Mouse (Mus musculus): Measurements from ENCODE around the gene Flt3l. TPM values are rescaled to one million over a fixed set of nuclear protein-coding genes. Genes with fewer than 3 reads are reported as not detected.
A peak's percentile ranks its signal among the peaks of the same experiment; 100 is the strongest.

The Flt3l gene
- polyA plus RNA-seq (2015; fragmentation: Nextera tagmentation; extraction: Ambion mirVana), result 7.2 and 9.3 TPM in 2 replicates

DNA sequence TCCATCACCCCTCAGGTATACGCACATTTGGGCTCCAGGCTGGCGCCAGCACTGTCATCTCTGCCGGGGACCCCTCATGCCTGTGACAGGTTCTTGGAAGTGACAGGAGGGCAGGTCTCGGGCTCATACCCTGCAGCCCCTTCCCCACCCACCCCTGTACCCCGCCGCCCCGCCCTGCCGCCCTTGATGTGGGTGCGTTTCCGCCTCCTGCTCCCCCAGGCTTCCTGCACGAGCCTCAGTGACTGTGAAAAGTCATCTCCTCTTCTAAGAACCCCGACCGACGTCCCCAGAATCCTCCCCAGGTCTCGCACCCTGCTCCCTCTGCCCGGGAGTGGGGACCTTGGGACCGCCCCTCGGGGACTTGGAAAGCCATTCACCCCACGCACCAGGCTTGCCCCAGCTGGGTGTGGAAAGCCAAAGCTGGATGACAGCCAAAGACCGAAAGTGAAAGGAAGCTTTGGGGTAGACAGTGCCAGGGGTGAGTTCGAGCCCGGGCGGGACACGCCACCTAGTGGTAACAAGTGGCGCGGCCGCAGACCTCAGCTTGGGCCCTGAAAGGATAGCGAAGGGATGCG is at the start of gene Flt3l, which contains the start of gene Gm45713:
Gene Flt3l (minus strand): TSS at position 440 of the 575 bp plus-strand sequence.
Gene Gm45713 (minus strand): TSS at position 239 of the 575 bp plus-strand sequence.

GRCm38 (mm10) chr7:45180896-45181477 is 44.8 kb upstream of the Flt3l start, which contains the start of gene Pth2:
Pth2 (plus strand) TSS chr7:45180995.

DNA sequence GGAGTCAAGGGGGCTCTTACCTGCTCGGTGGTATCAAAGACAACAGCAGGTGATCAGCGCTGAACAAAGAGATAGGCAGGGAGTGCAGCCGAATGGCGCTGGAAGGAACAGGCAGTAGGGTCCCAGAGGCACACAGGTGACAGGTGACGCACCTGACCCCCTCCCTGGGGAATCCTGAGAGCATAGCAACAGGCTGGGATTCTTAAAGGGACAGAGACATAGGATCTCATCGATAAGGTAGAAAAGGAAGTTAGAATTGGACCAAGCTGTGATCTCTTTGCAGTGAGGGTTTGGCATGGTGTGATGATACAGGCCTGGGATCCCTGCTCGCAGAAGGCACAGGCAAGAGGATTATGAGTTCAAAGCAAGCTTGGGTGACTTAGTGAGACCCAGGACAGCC is 43.2 kb upstream of the Flt3l start, which contains the start of gene Gfy:
Gene Gfy (minus strand): TSS at position 101 of the 400 bp plus-strand sequence.

GRCm38 (mm10) chr7:45163735-45164490 is 27.7 kb upstream of the Flt3l start, which contains the start of gene Slc17a7:
Slc17a7 (plus strand) TSS chr7:45163949.

DNA sequence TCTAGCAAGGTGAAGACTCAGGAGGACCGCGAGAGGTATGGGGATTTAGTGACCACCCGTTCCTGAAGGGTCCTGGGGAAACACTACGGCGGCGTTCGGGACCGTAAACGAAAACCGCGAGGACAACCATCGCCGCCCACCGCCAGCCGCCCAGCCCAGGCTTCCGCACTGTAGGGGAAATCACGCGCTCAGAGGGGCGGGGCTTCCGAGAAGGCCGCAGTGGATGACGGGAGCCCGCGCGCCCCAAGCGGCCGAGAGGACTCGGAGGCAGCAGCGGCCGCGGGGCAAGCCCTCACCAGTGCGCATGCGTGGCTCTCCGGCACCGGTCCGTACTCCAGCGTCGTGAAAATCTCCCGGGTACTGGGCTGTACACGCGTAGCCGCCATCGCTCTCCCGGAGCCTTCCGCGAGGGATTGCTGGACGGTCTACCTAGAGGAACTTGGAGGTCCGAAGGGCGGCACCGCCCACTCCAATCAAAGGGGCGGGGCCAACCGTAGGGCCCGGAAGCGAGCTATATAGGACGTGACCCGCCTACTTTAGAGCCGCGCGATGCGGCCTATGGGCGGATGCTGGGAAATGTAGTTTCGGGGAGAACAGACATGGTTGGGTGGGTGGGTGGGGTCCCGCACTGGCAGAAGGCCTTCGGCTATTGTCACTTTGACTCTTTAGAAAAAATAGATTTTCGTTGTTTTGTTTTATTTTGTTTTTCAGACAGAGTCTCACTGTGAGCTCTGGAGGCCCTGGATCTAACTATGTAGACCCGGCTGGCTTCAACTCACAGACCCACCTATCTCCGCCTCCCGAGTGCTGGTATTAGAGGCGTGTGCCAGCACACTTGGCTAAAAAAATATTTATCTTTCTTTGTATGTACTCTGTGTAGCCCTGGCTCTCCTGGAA is 18.1 kb upstream of the Flt3l start, which contains the start of the genes Pih1d1 and Aldh16a1:
Gene Pih1d1 (plus strand): TSS at position 208 of the 897 bp plus-strand sequence.
Gene Aldh16a1 (minus strand): TSS at position 489 of the 897 bp plus-strand sequence.

DNA sequence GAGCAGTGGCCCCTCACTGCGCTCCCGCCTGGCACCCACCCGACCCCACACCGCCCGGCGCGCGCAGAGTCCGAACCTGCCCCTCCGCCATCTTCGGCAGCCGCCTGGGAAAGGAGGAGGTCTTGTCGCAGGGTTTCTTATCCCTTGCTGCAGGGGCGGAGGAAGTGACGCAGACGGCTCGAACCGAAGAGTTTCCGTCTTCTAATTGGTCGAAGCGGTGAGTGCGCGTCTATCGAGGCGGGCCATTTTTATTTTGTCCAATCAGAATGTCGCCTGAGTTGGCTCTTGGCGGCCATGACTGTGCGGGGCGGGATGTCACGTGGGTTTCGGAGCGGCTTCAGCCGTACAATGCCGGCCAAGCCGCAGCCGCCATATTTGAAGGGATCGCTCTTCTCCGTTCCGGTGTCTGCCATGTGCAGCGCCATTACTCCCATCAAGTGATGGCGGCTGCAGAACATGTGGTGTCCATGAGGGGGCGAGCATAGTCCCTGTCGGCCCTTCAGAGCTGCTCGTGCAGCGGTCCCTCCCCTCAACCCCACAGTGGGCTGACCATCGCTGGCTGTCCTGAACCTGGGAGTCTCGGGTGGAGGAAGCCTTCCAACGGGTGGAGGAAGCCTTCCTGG is 7.5 kb downstream of the Flt3l start, which contains the start of gene Rpl13a:
Gene Rpl13a (minus strand): TSS at position 138 of the 623 bp plus-strand sequence.

DNA sequence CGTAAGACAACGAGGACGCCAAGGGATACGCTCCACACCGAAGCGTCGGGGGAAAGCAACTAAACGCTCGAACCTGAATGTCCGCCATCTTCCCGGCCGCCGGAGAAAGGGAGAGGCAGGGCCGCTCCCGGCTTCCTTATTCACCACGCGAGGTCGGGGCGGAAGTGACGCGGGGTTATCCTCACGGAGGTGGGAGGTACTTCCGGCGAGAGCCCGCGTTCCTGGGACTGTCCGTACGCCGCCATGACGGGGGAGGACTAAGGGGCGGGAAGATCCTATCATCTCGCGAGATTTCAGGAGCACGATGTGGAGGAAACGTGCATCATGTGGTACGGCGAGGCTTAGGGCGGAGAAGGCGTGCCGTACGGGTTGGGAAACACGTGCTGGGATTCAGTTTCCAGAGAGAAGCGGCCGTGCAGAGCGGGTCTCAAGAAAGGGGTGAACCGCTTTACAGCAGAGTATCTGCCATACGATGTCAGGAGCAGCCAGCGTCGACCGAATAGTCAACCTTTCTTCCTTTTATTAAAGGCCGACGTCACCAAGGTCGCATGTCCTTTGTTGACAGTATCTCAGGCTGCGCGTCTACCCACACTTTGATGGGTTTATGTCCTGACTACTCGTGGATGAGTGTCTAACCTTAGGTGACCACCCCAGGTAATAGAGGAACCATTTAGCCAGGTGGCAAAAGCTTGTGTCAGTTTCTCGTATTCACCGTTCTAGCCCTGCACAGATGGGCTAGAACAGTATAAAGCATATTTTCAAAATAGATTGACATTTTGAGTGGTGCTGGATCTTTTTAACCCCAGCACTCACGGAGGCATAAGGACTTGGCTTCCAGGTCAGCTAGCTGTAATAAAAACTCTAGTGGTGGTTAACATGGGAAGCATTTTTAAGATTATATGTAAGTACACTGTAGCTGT is 11.7 kb downstream of the Flt3l start, which contains the start of gene Rps11:
Gene Rps11 (minus strand): TSS at position 216 of the 920 bp plus-strand sequence.

GRCm38 (mm10) chr7:45103652-45104180 is 32.5 kb downstream of the Flt3l start, which contains the start of gene Fcgrt:
Fcgrt (minus strand) TSS chr7:45103851.

DNA sequence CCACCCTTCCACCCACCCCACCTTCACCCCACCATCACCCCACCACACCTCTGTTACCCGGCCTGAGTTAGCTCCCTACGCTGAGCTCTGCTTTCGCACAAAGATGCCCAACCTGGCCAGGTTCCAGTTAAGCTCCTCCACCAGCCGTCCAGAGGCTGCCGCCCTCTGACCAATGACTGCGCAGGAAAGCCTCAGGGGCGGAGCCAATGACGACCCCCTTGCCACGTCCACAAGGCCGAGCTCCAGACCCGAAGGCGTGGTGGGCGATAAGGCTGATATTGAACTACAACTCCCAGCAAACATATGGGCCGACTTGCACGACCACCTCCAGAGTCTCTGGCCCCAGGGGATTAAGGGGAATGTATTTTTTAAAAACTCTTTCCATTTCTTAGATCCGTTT is 44.2 kb downstream of the Flt3l start, which contains the start of gene Rcn3:
Gene Rcn3 (minus strand): TSS at position 174 of the 400 bp plus-strand sequence.

MicroRNA genes within 50 kb of the gene (microRNA counts, 519-probe panel; counts per million panel counts)
- microRNA mmu-miR-150, result 7,531 counts per million, percentile 73 among the panel's probes with 10 or more counts

Other genes with a start within 250 kb of the Flt3l start
- 39.9 and 44.7 TPM in 2 replicates for gene Med25, start 243.7 kb downstream of the Flt3l start, polyA plus RNA-seq (2015; fragmentation: Nextera tagmentation; extraction: Ambion mirVana)
- gene Fuz, start 240.4 kb downstream of the Flt3l start, polyA plus RNA-seq (2015; fragmentation: Nextera tagmentation; extraction: Ambion mirVana), result 6.4 and 7.7 TPM in 2 replicates
- 54.9 and 61.8 TPM in 2 replicates for gene Ap2a1, start 206.9 kb downstream of the Flt3l start, polyA plus RNA-seq (2015; fragmentation: Nextera tagmentation; extraction: Ambion mirVana)
- gene Tsks, start 193.2 kb downstream of the Flt3l start, polyA plus RNA-seq (2015; fragmentation: Nextera tagmentation; extraction: Ambion mirVana), result 0.17 TPM in 1 of 2 replicates, not detected in the other
- 3.7 and 4.5 TPM in 2 replicates for gene Cpt1c, start 161.6 kb downstream of the Flt3l start, polyA plus RNA-seq (2015; fragmentation: Nextera tagmentation; extraction: Ambion mirVana)
- gene Prmt1, start 149.9 kb downstream of the Flt3l start, polyA plus RNA-seq (2015; fragmentation: Nextera tagmentation; extraction: Ambion mirVana), result 215 and 217 TPM in 2 replicates
- gene Irf3, start 138.8 kb downstream of the Flt3l start, polyA plus RNA-seq (2015; fragmentation: Nextera tagmentation; extraction: Ambion mirVana), result 54.1 and 62.3 TPM in 2 replicates
- gene Bcl2l12, start 137.7 kb downstream of the Flt3l start, polyA plus RNA-seq (2015; fragmentation: Nextera tagmentation; extraction: Ambion mirVana), result 28.5 and 32.0 TPM in 2 replicates
- gene Scaf1, start 120.1 kb downstream of the Flt3l start, polyA plus RNA-seq (2015; fragmentation: Nextera tagmentation; extraction: Ambion mirVana), result 15.0 and 17.0 TPM in 2 replicates
- 25.6 and 26.0 TPM in 2 replicates for gene Rras, start 118.5 kb downstream of the Flt3l start, polyA plus RNA-seq (2015; fragmentation: Nextera tagmentation; extraction: Ambion mirVana)
- 3.9 and 5.0 TPM in 2 replicates for gene Prr12, start 83.6 kb downstream of the Flt3l start, polyA plus RNA-seq (2015; fragmentation: Nextera tagmentation; extraction: Ambion mirVana)
- gene Nosip, start 74.0 kb downstream of the Flt3l start, polyA plus RNA-seq (2015; fragmentation: Nextera tagmentation; extraction: Ambion mirVana), result 37.2 and 45.0 TPM in 2 replicates
- gene Prrg2, start 73.8 kb downstream of the Flt3l start, polyA plus RNA-seq (2015; fragmentation: Nextera tagmentation; extraction: Ambion mirVana), result 10.0 and 12.4 TPM in 2 replicates
- gene Rcn3, start 44.2 kb downstream of the Flt3l start, polyA plus RNA-seq (2015; fragmentation: Nextera tagmentation; extraction: Ambion mirVana), result 80.3 and 93.9 TPM in 2 replicates
- gene Fcgrt, start 32.6 kb downstream of the Flt3l start, polyA plus RNA-seq (2015; fragmentation: Nextera tagmentation; extraction: Ambion mirVana), result 59.4 and 86.0 TPM in 2 replicates
- gene Rps11, start 12.0 kb downstream of the Flt3l start, polyA plus RNA-seq (2015; fragmentation: Nextera tagmentation; extraction: Ambion mirVana), result 1,257 and 1,307 TPM in 2 replicates
- 1,601 and 1,631 TPM in 2 replicates for gene Rpl13a, start 7.7 kb downstream of the Flt3l start, polyA plus RNA-seq (2015; fragmentation: Nextera tagmentation; extraction: Ambion mirVana)
- 0.35 and 0.44 TPM in 2 replicates for gene Gm45713, start 201 bp downstream of the Flt3l start, polyA plus RNA-seq (2015; fragmentation: Nextera tagmentation; extraction: Ambion mirVana)
- gene Pih1d1, start 17.9 kb upstream of the Flt3l start, polyA plus RNA-seq (2015; fragmentation: Nextera tagmentation; extraction: Ambion mirVana), result 45.1 and 48.9 TPM in 2 replicates
- gene Aldh16a1, start 18.2 kb upstream of the Flt3l start, polyA plus RNA-seq (2015; fragmentation: Nextera tagmentation; extraction: Ambion mirVana), result 29.7 and 31.2 TPM in 2 replicates
- not detected in 2 replicates for gene Slc17a7, start 27.5 kb upstream of the Flt3l start, polyA plus RNA-seq (2015; fragmentation: Nextera tagmentation; extraction: Ambion mirVana)
- gene Gfy, start 43.1 kb upstream of the Flt3l start, polyA plus RNA-seq (2015; fragmentation: Nextera tagmentation; extraction: Ambion mirVana), result not detected in 2 replicates
- gene Pth2, start 44.6 kb upstream of the Flt3l start, polyA plus RNA-seq (2015; fragmentation: Nextera tagmentation; extraction: Ambion mirVana), result not detected in 2 replicates
- gene Ccdc155, start 68.5 kb upstream of the Flt3l start, polyA plus RNA-seq (2015; fragmentation: Nextera tagmentation; extraction: Ambion mirVana), result 0.12 and 0.29 TPM in 2 replicates
- gene Dkkl1, start 75.7 kb upstream of the Flt3l start, polyA plus RNA-seq (2015; fragmentation: Nextera tagmentation; extraction: Ambion mirVana), result 7.5 and 8.4 TPM in 2 replicates
- gene Tead2, start 79.3 kb upstream of the Flt3l start, polyA plus RNA-seq (2015; fragmentation: Nextera tagmentation; extraction: Ambion mirVana), result 14.5 and 20.8 TPM in 2 replicates
- 71.1 and 87.7 TPM in 2 replicates for gene Cd37, start 102.7 kb upstream of the Flt3l start, polyA plus RNA-seq (2015; fragmentation: Nextera tagmentation; extraction: Ambion mirVana)
- 0.10 TPM in 1 of 2 replicates, not detected in the other for gene Slc6a16, start 104.7 kb upstream of the Flt3l start, polyA plus RNA-seq (2015; fragmentation: Nextera tagmentation; extraction: Ambion mirVana)
- not detected in 2 replicates for gene Slc6a21, start 141.1 kb upstream of the Flt3l start, polyA plus RNA-seq (2015; fragmentation: Nextera tagmentation; extraction: Ambion mirVana)
- 2.9 and 4.7 TPM in 2 replicates for gene Trpm4, start 197.3 kb upstream of the Flt3l start, polyA plus RNA-seq (2015; fragmentation: Nextera tagmentation; extraction: Ambion mirVana)
- gene Hrc, start 198.9 kb upstream of the Flt3l start, polyA plus RNA-seq (2015; fragmentation: Nextera tagmentation; extraction: Ambion mirVana), result 0.06 and 0.12 TPM in 2 replicates
- 0.35 and 0.65 TPM in 2 replicates for gene Ppfia3, start 230.6 kb upstream of the Flt3l start, polyA plus RNA-seq (2015; fragmentation: Nextera tagmentation; extraction: Ambion mirVana)
- 0.41 TPM in 1 of 2 replicates, not detected in the other for gene Lin7b, start 234.2 kb upstream of the Flt3l start, polyA plus RNA-seq (2015; fragmentation: Nextera tagmentation; extraction: Ambion mirVana)